Mouse (Mus musculus) v-Abl transformed pro-B cells (cell line): ENCODE measurements around the gene 9130023H24Rik.

ENCODE experiments used
- in situ Hi-C, 2 experiments: fragments of 400-800 bp; cut with MboI; formaldehyde crosslinking; loops; one replicate each; pipeline ENCODE4 v1.15.1; 2025; ENCODE audit not compliant: unreplicated experiment in 2 of 2

Gene 9130023H24Rik

GRCm38 (mm10) chr7:128237927-128238778, at the start of gene 9130023H24Rik:
Gene 9130023H24Rik (minus strand): TSS chr7:128238031.
- in situ Hi-C loops = loop anchor here (10.0 kb wide), 2 partner anchors 463 to 573 kb away; partner anchors contain the start of gene Setd1a (in 1 of the 2)

DNA sequence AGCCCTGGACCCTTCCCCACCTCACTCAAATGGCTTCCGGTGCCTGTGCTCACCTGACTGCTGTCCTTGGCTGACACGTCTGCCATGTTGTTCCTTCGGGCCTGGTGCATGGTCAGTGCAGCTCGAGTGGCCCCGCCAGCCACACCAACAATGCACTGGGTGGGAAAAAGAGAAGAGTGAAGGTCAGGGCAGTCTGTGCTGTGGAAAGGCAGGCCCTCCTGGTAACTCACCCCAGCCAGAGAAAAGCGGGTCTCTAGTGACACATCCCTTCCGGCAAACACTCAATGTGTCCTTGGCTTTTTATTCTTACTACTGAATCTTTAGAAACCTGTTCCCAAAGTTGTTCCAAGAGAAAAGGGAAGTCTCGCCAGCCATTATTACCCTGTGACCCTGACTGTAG, 47.2 kb upstream of the 9130023H24Rik start:
- in situ Hi-C loops = no loop called here

- in situ Hi-C loops = no loop called here
These were observed 46.2 kb upstream of the 9130023H24Rik start for GRCm38 (mm10) chr7:128284047-128284446.

GRCm38 (mm10) chr7:128282532-128283244, 44.9 kb upstream of the 9130023H24Rik start:
- in situ Hi-C loops = no loop called here

DNA sequence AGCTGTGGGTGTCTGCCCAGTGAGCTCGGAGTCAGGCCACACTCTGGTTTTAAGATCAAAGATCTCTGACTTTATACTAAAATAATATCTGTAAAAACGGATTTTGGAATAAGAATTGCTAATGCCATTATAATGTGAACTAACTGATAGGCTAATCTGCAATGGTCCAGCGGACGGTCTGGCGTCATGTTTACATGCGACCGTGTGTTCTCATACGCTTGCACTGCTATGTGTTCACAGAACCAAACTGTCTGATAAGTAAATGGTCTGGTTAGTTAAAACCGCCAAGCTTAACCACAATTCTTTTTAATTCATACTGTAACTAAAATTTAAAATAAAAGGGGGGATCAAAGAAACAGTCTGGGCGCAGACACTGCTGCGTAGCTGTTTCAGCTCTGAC, 43.9 kb upstream of the 9130023H24Rik start:
- in situ Hi-C loops = no loop called here

GRCm38 (mm10) chr7:128279750-128280149, 41.9 kb upstream of the 9130023H24Rik start:
- in situ Hi-C loops = no loop called here

DNA sequence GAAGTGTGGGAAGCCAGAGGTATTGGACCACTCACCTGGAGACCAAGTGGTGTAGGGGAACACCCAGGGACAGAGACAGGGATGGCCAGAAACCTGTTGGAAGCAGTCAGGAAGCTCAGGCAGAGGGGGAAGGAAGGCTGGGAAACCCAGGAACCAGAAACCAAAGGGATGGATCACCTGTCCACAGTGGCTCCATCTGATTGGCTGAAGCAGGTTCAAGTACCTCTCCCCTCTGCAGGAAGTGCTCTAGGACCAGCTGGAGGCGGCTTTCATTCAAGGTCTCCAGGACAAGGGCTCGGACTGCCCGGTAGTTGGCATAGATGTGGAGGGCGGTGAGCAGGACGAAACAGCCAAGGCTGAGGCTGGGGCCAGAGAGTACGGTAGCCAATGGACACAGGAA, 38.2 kb upstream of the 9130023H24Rik start:
- in situ Hi-C loops = no loop called here

GRCm38 (mm10) chr7:128271496-128271895, 33.7 kb upstream of the 9130023H24Rik start:
- in situ Hi-C loops = no loop called here

GRCm38 (mm10) chr7:128270431-128270850, 32.6 kb upstream of the 9130023H24Rik start:
- in situ Hi-C loops = no loop called here

- in situ Hi-C loops = no loop called here
These were observed 30.0 kb upstream of the 9130023H24Rik start for GRCm38 (mm10) chr7:128267813-128268212.

- in situ Hi-C loops = no loop called here
These were observed 29.6 kb upstream of the 9130023H24Rik start for GRCm38 (mm10) chr7:128267391-128267790.

GRCm38 (mm10) chr7:128266056-128266455, 28.2 kb upstream of the 9130023H24Rik start:
- in situ Hi-C loops = no loop called here

DNA sequence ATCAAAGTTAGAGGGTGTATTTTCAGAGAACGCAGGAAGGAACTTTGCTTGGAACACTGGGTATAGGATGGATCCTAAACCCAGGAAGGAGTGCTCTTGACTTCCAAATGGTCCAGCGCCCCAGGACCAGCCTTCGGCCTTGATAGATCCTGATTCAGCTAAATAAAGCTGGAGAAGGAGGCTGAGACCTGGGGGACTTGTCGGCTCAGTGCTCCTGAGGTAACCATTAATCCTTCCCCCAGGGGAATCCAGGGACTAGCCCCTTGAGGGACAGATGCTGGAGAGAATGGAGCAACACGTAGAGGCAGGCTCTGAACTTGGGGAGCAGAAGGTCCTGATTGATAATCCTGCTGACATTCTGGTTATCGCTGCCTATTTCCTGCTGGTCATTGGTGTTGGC, 27.6 kb upstream of the 9130023H24Rik start, which contains the start of gene Slc5a2:
Gene Slc5a2 (plus strand): TSS at position 247 of the 400 bp plus-strand sequence.
- in situ Hi-C loops = no loop called here

GRCm38 (mm10) chr7:128256783-128257334, 19.0 kb upstream of the 9130023H24Rik start:
- in situ Hi-C loops = no loop called here

GRCm38 (mm10) chr7:128255757-128256156, 17.9 kb upstream of the 9130023H24Rik start:
- in situ Hi-C loops = no loop called here

DNA sequence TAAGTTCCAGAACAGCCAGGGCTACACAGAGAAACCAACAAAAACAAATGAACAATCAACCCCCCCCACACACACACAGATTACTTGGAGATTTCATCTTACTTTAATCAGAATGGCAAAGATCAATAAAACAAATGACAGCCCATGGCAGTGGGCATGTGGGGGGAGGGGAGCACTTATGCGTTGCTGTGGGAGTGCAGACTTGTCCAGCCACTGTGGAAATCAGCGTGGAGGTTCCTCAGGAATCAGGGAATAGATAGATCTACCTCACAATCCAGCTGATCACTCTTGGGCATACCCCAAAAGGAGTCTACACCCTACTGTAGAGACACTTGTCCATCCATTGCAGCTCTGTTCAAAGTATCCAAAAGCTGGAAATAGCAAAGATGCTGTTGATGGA, 17.1 kb upstream of the 9130023H24Rik start:
- in situ Hi-C loops = no loop called here

DNA sequence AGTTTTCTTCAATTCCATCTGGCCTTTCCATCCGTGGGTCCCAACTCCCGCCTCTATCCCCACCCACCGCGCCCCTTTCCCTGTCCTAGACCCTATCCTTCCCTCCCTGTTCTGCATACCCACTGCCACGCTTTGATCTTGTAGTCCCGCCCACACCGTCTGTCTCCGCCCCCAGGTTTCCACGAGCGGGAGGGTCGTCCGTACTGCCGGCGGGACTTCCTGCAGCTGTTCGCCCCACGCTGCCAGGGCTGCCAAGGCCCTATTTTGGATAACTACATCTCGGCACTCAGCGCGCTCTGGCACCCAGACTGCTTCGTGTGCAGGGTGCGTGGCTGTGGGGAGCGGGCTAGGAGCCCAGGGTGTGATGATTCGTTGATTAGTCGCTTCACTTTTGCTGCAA, 14.8 kb upstream of the 9130023H24Rik start:
- in situ Hi-C loops = no loop called here

DNA sequence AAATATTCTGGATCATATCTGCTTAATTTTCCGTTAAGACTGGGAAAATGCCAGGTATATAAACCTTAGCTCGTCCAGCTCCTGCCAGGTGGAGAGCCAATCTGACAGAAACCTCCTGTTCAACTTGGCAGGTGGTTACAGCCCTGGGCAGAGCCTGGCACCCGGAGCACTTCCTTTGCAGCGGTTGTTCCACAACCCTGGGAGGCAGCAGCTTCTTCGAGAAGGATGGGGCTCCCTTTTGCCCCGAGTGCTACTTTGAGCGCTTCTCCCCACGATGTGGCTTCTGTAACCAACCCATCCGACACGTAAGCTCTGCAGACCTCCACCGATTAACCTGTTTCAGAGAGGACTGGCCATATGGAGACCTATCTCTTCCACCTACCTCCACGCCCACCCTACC, 14.1 kb upstream of the 9130023H24Rik start:
- in situ Hi-C loops = no loop called here

DNA sequence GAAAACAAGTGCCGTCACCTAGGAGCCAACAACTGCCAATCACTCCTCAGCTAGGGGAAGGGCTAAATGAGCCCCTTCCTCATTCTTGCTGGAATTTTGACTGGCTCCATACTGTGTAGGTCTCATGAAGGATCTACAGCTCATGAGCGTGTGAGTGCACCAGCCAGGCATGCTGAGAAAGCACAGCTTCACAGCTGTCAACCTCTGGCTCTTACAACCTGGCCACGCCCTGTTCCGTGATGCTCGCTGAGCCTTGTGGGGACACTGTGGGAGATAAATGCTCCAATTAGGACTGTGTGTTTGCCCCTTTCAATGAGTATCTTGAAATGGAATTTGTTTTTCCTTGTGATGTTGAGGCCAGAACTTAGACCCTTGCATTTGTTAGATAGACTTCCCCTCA, 12.2 kb upstream of the 9130023H24Rik start:
- in situ Hi-C loops = loop anchor here (5.0 to 10.0 kb wide), 2 partner anchors 97 to 455 kb away; no protein-coding TSS in a partner anchor

DNA sequence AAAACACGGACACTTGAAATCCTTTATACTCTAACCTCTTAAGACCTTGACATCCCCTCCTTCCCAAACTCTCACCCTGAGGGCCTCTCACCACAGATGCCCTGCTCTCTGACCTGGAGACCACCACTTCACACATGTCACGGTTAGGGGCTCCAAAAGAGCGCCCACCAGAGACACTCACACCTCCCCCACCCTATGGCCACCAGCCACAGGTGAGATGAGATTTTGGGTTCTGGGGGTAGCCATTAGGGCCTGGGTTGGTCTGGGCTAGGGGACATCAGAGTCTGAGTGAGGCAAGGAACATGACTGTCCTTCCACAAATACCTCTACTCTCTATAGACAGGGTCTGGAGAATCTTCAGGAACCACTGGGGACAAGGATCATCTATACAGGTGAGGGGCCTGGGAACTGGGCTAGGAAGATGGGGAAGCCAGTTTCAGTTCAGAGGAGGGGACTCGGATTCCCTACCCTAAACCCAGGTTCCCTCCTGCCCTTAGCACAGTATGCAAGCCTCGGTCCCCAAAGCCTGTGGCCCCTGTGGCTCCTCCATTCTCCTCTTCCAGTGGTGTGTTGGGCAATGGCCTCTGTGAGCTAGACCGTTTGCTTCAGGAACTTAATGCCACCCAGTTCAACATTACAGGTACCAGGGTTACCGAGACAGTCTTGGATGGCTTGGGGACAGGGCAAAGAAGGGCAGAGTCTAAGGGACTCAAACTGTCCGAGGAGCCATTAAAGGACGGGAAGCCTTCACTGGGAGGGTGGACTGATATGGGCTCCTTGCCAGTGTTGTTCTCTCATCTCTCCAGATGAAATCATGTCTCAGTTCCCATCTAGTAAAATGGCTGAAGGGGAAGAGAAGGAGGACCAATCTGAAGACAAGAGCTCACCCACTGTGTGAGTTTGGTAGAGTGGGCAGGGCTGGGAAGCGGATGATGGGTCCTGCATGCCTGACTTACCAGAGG, 10.5 kb upstream of the 9130023H24Rik start:
- in situ Hi-C loops = loop anchor here (5.0 to 10.0 kb wide), 2 partner anchors 99 to 456 kb away; no protein-coding TSS in a partner anchor
